Comparison of ENCODE assay signal across 8 mouse cellular contexts in the genomic region with DNA sequence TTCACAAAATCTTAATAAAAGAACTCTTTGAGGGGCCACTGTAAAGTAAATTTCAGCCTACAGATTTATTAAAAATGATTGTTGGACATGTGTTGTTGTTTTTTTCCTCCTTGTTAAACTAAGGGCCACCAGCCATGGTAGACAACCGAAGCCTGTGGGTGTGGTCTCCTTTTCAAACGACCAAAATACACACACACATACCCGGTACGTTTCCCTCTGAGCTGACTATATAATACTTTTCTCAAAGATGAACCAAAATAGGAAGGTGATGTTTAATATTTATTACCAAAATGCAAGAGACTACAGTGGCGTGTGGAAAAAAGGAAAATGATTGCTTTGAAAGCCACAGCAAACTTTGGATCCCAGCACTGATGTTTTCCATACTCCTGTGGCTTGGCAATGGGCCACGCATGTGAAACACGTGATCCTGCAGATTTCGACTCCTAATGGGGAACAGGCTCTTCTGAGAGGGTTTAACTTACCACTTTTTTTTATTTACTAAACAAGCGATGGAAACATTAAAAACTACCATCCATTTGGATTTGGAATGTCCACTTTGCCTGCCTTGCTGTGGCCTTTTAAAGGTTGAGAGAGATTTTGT. TPM values are rescaled to one million over a fixed set of nuclear protein-coding genes. Genes with fewer than 3 reads are reported as not detected.
DNase-seq lines count a peak whose midpoint lies in the region; ATAC-seq and TF ChIP-seq lines count a peak whose summit lies in the region.

No protein-coding gene starts in this region.

- ATAC-seq in heart, embryonic 12.5 days (ENCODE audit: insufficient number of reproducible peaks, low FRiP score), result no peak
- ATAC-seq in kidney, postnatal 0 days (replicated peaks; ENCODE audit: low FRiP score, low read depth), result no peak
- no peak for ATAC-seq in activated CD4-positive, CD25-positive, alpha-beta regulatory T cell, adult 4 months

- H3K4me3 ChIP-seq in bone marrow macrophage, adult 2 months (ENCODE audit: insufficient read depth, low read length), result peak overlapping the region; percentile 80
- peak overlapping the region; percentile 86 for H3K4me3 ChIP-seq in heart, embryonic 12.5 days
- peak overlapping the region; percentile 75 for H3K4me3 ChIP-seq in kidney, postnatal 0 days (replicated peaks; ENCODE audit: low read depth, low read length)

- WGBS in heart, embryonic 12.5 days, result 39% methylated on average over 9 of the region's 9 CpGs
- WGBS in kidney, postnatal 0 days, result 9% methylated on average over 9 of the region's 9 CpGs

- no peak for TF ChIP-seq CTCF in bone marrow macrophage, adult 2 months (IDR thresholded peaks at IDR 0.05; ENCODE audit: low read depth, low read length)
- TF ChIP-seq CTCF in kidney, postnatal 0 days (IDR thresholded peaks at IDR 0.05; ENCODE audit: low read depth), result no peak

- H3K9ac ChIP-seq in heart, embryonic 12.5 days, result no peak overlapping the region
- H3K9ac ChIP-seq in kidney, postnatal 0 days (ENCODE audit: low read depth, low read length), result no peak overlapping the region

- no peaks in the 10 kb centered on the region for H3K36me3 ChIP-seq in heart, embryonic 12.5 days
- no peaks in the 10 kb centered on the region for H3K36me3 ChIP-seq in kidney, postnatal 0 days (ENCODE audit: insufficient read depth, low read length)

- H3K4me1 ChIP-seq in bone marrow macrophage, adult 2 months (ENCODE audit: control insufficient read depth, insufficient read depth, low read length), result peaks cover 31% of the 10 kb centered on the region
- H3K4me1 ChIP-seq in heart, embryonic 12.5 days (replicated peaks), result peaks cover 46% of the 10 kb centered on the region
- H3K4me1 ChIP-seq in kidney, postnatal 0 days (replicated peaks; ENCODE audit: insufficient read depth, low read length), result peaks cover 31% of the 10 kb centered on the region

- TF ChIP-seq POLR2A in bone marrow macrophage, adult 2 months (IDR thresholded peaks at IDR 0.05; ENCODE audit: borderline replicate concordance, low read depth, low read length), result no peak

- H3K27ac ChIP-seq in bone marrow macrophage, adult 2 months (ENCODE audit: insufficient read depth, low read depth, low read length), result peak overlapping the region; percentile 97
- H3K27ac ChIP-seq in heart, embryonic 12.5 days (ENCODE audit: poor library complexity, severe bottlenecking), result peak overlapping the region; percentile 48
- peak overlapping the region; percentile 82 for H3K27ac ChIP-seq in kidney, postnatal 0 days

- peak overlapping the region; percentile 100 for H3K4me2 ChIP-seq in heart, embryonic 12.5 days
- peak overlapping the region; percentile 71 for H3K4me2 ChIP-seq in kidney, postnatal 0 days (ENCODE audit: low read length)

- H3K9me3 ChIP-seq in heart, embryonic 12.5 days (replicated peaks), result no peaks in the 10 kb centered on the region
- H3K9me3 ChIP-seq in kidney, postnatal 0 days (replicated peaks; ENCODE audit: low read length), result no peaks in the 10 kb centered on the region

- DNase-seq in ovary, adult 18-20 months (ENCODE audit: low spot score), result peak; percentile 47
- DNase-seq in ovary, postnatal 10 days (ENCODE audit: low spot score), result no peak
- DNase-seq in kidney, postnatal 0 days (ENCODE audit: low spot score), result peak; percentile 72
- peak; percentile 62 for DNase-seq in lung, postnatal 14 days
- no peak for DNase-seq in embryo, embryonic 9.5 days (ENCODE audit: extremely low spot score)

- no peaks in the 10 kb centered on the region for H3K27me3 ChIP-seq in heart, embryonic 12.5 days (replicated peaks)
- H3K27me3 ChIP-seq in kidney, postnatal 0 days (ENCODE audit: insufficient read depth, low read length), result no peaks in the 10 kb centered on the region

RNA-seq across cellular contexts. Expression of a gene that starts 2.4 kb away (rescaled TPM):
- polyA plus RNA-seq in bone marrow macrophage, adult 2 months (2012; ENCODE audit: insufficient read depth, insufficient read length, missing spikeins), result 37.3 and 41.1 TPM in 2 replicates
- 6.3 and 6.9 TPM in 2 replicates for polyA plus RNA-seq in heart, embryonic 12.5 days (2016; fragmentation: Nextera tagmentation; extraction: Ambion mirVana)
- polyA plus RNA-seq in kidney, postnatal 0 days (2015; fragmentation: Nextera tagmentation; extraction: Ambion mirVana), result 7.5 and 8.4 TPM in 2 replicates
- 10 to 100 TPM; 15.5 to 18.3 TPM for polyA plus RNA-seq in activated CD4-positive, CD25-positive, alpha-beta regulatory T cell, adult 4 months (2017; shearing (Covaris generic))

Comparison
In these comparisons a context has a peak if more than half of its experiments do, and no peak if none do; other contexts are left out.
1. DNase-seq: peak in ovary, adult 18-20 months (single experiment), kidney, postnatal 0 days (single experiment) and lung, postnatal 14 days (single experiment); none in ovary, postnatal 10 days (single experiment) and embryo, embryonic 9.5 days (single experiment).
2. Peak in every context shown above with its lines, with median percentiles within 50 percentile points of each other: H3K27ac ChIP-seq and H3K4me3 ChIP-seq.